Mouse (Mus musculus): ENCODE data around the gene Scd2.
A peak's percentile ranks its signal among the peaks of the same experiment; 100 is the strongest.
"Not testable (repeated sequence)": the region's sequence is repeated elsewhere in the genome, so short reads cannot be mapped to it uniquely, and the experiment has no call there.

Scd2 gene

DNA sequence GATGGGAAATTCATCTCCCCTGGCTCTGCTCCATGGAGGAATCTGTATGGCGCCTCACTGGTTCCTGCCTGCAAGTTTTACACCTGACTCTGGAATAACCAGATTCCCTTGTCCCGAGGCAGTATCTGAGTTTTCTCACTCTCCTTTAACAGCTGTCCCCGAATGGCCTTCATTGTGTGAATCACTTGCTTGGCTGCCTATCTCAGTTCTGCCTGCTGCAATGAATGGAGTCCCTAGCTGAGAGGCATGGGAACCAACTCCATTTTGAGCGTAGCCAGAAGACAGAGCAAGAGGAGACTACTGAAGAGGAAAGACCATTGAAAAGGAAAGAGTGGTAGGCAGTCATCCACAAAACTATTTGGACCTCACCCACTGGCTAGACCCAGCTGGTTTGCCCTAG lies 19.8 kb upstream of the Scd2 start:
- DNase-seq (ENCODE audit: low read depth, low spot score) = no peak

DNA sequence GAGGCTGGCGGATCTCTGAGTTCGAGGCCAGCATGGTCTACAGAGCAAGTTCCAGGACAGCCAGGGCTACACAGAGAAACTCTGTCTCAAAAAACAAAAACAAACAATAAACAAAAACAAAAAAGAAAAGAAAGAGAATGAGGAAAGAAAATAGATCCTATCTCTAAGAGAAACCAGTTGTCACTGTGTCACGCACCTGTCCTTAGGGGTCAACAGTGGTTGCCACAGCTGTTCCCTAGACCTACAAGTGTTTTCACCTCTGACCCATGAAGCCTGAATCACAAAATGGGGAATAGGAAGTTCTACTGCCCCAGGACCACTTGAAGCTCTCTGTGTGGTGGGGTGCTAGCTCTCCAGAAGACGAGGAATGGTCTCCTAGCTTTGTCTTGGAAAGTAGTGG lies 19.0 kb upstream of the Scd2 start:
- DNase-seq (ENCODE audit: low read depth, low spot score) = no peak

- DNase-seq (ENCODE audit: low read depth, low spot score) = no peak
Observed at GRCm38 (mm10) chr19:44275418-44275817, 18.1 kb upstream of the Scd2 start.

DNA sequence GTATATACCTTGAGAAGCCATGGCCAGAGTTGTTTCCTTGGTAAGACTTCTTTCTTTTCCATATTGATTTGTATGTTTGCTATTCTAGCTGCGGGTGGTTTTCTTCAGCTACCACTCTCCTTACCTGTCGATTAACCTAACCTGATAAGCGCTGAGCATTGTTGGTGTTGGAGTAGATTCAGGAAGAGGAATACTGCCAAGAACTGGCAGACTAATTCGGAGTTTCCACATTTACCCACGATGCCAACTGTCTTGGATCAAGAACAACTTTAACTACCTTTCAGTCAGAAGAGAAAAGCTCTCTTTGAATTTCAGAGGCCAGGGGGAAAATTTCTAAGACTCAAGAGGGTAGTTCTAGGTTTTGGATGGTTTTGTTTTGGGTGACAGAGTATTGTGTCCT lies 16.6 kb upstream of the Scd2 start:
- DNase-seq (ENCODE audit: low read depth, low spot score) = no peak

DNA sequence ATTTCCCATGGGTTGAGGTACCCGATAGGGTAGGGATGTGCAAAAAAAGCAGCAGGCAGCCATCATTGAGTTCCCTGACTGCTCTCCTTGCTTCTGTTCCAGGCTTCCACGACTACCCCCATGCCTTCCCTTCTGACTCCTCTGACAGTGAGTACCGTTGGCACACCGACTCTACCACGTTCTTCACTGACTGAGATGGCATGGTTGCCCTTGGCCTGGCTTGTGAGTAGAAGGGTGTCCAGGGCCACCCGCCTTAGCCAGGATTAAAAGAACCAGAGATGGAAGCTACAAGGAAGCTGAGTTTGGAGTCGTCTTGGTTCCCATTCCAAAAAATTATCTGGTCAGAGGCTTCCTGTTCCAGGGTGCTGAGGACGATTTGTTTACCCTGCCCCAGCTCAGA lies 15.5 kb upstream of the Scd2 start:
- no peak for DNase-seq (ENCODE audit: low read depth, low spot score)

- DNase-seq (ENCODE audit: low read depth, low spot score) = peak; percentile 73
Observed at GRCm38 (mm10) chr19:44280755-44281154, 12.7 kb upstream of the Scd2 start.

- not testable (repeated sequence) for DNase-seq (ENCODE audit: low read depth, low spot score)
Observed at GRCm38 (mm10) chr19:44281825-44282447, 11.5 kb upstream of the Scd2 start.

GRCm38 (mm10) chr19:44282534-44283156 lies 10.8 kb upstream of the Scd2 start:
- DNase-seq (ENCODE audit: low read depth, low spot score) = no peak

- DNase-seq (ENCODE audit: low read depth, low spot score) = no peak
Observed at GRCm38 (mm10) chr19:44283157-44284024, 10.1 kb upstream of the Scd2 start.

- DNase-seq (ENCODE audit: low read depth, low spot score) = peak; percentile 98
Observed at GRCm38 (mm10) chr19:44284025-44284695, 9.3 kb upstream of the Scd2 start.

DNA sequence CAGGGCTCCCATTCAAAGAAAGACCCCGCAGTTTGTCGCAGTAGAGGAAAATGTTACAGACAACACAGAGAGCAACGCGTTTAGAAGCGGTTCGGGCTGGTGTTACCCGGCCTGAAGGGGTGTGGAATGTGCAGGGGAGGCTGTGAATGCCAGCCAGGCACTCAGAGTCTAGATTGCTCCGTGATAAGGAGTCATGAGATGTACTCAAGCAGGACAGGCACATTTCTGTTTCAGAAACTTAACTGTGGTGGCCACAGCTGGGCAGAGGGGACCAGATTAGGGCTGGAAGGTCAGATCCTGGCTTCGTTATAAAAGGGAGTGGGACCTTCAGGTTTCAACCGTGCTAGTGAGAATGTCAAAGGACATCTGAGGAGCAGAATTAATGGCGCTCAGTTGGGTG lies 8.8 kb upstream of the Scd2 start:
- no peak for DNase-seq (ENCODE audit: low read depth, low spot score)

DNA sequence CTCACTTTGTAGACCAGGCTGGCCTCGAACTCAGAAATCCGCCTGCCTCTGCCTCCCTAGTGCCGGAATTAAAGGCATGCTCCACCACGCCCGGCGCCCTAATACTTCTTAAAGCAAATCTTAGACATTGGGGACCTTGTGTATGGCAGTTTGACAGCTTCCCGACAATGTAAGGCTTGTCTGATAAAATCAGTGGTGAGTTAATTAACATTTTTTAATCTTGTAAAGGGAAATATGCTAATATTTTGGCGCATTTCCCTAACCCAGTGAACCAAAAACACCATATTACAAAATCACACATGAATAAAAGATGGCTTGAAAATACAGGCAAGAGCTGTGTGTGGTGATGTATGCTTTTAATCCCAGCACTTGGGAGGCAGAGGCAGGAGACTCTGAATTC lies 7.9 kb upstream of the Scd2 start:
- no peak for DNase-seq (ENCODE audit: low read depth, low spot score)

GRCm38 (mm10) chr19:44286109-44286508 lies 7.4 kb upstream of the Scd2 start:
- no peak for DNase-seq (ENCODE audit: low read depth, low spot score)

GRCm38 (mm10) chr19:44287415-44288110 lies 5.9 kb upstream of the Scd2 start:
- DNase-seq (ENCODE audit: low read depth, low spot score) = no peak

- DNase-seq (ENCODE audit: low read depth, low spot score) = no peak
Observed at GRCm38 (mm10) chr19:44292083-44292482, 1.4 kb upstream of the Scd2 start.

- no peak for DNase-seq (ENCODE audit: low read depth, low spot score)
Observed at GRCm38 (mm10) chr19:44292483-44292882, 991 bp upstream of the Scd2 start.

GRCm38 (mm10) chr19:44293769-44294551 lies 486 bp downstream of the Scd2 start:
- DNase-seq (ENCODE audit: low read depth, low spot score) = peak; percentile 97

GRCm38 (mm10) chr19:44294588-44295041 lies 1.1 kb downstream of the Scd2 start:
- peak; percentile 94 for DNase-seq (ENCODE audit: low read depth, low spot score)

- DNase-seq (ENCODE audit: low read depth, low spot score) = no peak
Observed at GRCm38 (mm10) chr19:44295251-44295650, 1.8 kb downstream of the Scd2 start.

DNA sequence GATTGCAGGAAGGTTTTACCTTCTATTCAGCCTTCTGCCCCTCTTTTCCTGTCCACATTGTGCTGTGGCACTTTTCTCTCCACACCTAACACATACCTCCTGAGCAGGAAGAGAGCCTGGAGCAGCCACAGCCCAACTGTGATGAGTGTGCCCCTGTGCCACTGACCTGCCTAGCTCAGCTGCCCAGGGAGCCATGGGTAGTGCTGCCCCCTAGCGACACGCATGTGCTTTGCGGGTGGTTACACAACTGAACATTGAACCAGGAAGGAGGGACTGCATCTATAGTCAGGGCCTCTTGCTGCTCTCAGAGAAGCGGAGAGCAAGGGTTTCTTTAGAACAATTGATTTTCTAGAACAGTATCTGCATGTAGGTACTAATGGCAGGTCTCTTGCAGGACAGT lies 2.3 kb downstream of the Scd2 start:
- peak; percentile 90 for DNase-seq (ENCODE audit: low read depth, low spot score)

DNA sequence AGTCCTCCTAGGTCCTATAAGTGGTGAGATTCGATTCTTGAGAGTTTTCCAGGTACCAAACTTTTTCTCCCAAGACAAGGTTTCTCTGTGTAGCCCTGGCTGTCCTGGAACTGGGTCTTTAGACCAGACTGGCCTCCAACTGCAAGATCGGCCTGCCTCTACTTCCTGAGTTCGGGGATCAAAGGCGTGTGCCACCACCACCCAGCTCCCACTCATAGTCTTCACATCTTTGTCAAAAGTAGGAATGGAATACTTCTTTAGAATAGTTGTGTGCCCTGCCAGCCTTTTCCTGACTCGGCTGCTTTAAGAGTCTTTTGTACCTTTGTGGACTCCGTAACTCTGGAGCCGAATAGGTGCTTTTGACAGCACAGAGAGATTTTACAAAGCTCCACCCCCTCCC lies 2.7 kb downstream of the Scd2 start:
- DNase-seq (ENCODE audit: low read depth, low spot score) = no peak
